Mouse (Mus musculus) left cerebral cortex, postnatal 25 days (tissue): ENCODE data around the gene Edil3. TPM values are rescaled to one million over a fixed set of nuclear protein-coding genes. Genes with fewer than 3 reads are reported as not detected.

Source experiments
- DNase-seq, 2 experiments: peaks; one replicate each; pipeline ENCODE4 v3.0.0; 2022; ENCODE audit warnings: low spot score in 2 of 2, mixed read lengths in 1 of 2
- intact Hi-C: fragments of 180-260 bp; cut with DNase I; formaldehyde crosslinking; loops from one replicate; pipeline ENCODE4 v1.15.1; 2025
- total RNA-seq, 2 experiments: library from RNA; stranded (reverse); gene quantifications; 2 replicates each; pipeline ENCODE4 v1.2.3; 2021

Gene Edil3
- total RNA-seq, 2 experiments from 2014 or later = 85.2 to 87.7 TPM

- no peak for DNase-seq
- intact Hi-C loops = no loop called here
Observed at GRCm38 (mm10) chr13:89175154-89175553, 353.9 kb downstream of the Edil3 start.

GRCm38 (mm10) chr13:89189051-89189450 is 367.8 kb downstream of the Edil3 start:
- intact Hi-C loops = no loop called here
- no peak for DNase-seq

GRCm38 (mm10) chr13:89197019-89197418 is 375.7 kb downstream of the Edil3 start:
- intact Hi-C loops = no loop called here
- DNase-seq = no peak

GRCm38 (mm10) chr13:89199275-89199674 is 378.0 kb downstream of the Edil3 start:
- DNase-seq = peak in 1 of 2 experiments; percentile 21
- intact Hi-C loops = no loop called here

- no peak for DNase-seq
- intact Hi-C loops = no loop called here
Observed at GRCm38 (mm10) chr13:89238104-89238503, 416.8 kb downstream of the Edil3 start.

- no peak for DNase-seq
- intact Hi-C loops = no loop called here
Observed at GRCm38 (mm10) chr13:89253990-89254642, 432.8 kb downstream of the Edil3 start.

- intact Hi-C loops = no loop called here
- DNase-seq = no peak
Observed at GRCm38 (mm10) chr13:89256906-89257305, 435.6 kb downstream of the Edil3 start.

- peak; percentile 30 to 90 for DNase-seq
- intact Hi-C loops = loop anchor here (1.0 to 10.0 kb wide), 2 partner anchors 38 to 1212 kb away; no protein-coding TSS in a partner anchor
Observed at GRCm38 (mm10) chr13:89286696-89287305, 465.5 kb downstream of the Edil3 start.

GRCm38 (mm10) chr13:89288201-89288600 is 466.9 kb downstream of the Edil3 start:
- no peak for DNase-seq
- intact Hi-C loops = loop anchor here (10.0 kb wide), 1 partner anchor 1213 kb away; no protein-coding TSS in a partner anchor

- intact Hi-C loops = loop anchor here (10.0 kb wide), 1 partner anchor 186 kb away; no protein-coding TSS in a partner anchor
Observed at GRCm38 (mm10) chr13:89321155-89321554, 499.9 kb downstream of the Edil3 start.

GRCm38 (mm10) chr13:89324282-89324681 is 503.0 kb downstream of the Edil3 start:
- peak; percentile 26 to 90 for DNase-seq

More at GRCm38 (mm10) chr13:89321155-89321554, 499.9 kb downstream of the Edil3 start:
- no peak for DNase-seq

GRCm38 (mm10) chr13:89334494-89334893 is 513.2 kb downstream of the Edil3 start:
- intact Hi-C loops = loop anchor here (5.0 kb wide), 1 partner anchor 512 kb away; the partner anchor contains the start of gene Edil3
- peak in 1 of 2 experiments; percentile 52 for DNase-seq

More at GRCm38 (mm10) chr13:89324282-89324681, 503.0 kb downstream of the Edil3 start:
- intact Hi-C loops = loop anchor here (1.0 to 10.0 kb wide), 2 partner anchors 37 to 189 kb away; no protein-coding TSS in a partner anchor

GRCm38 (mm10) chr13:89335908-89336579 is 514.8 kb downstream of the Edil3 start:
- intact Hi-C loops = no loop called here
- no peak for DNase-seq

- DNase-seq = no peak
- intact Hi-C loops = no loop called here
Observed at GRCm38 (mm10) chr13:89339055-89339454, 517.8 kb downstream of the Edil3 start.

- intact Hi-C loops = no loop called here
- DNase-seq = no peak
Observed at GRCm38 (mm10) chr13:89339776-89340175, 518.5 kb downstream of the Edil3 start.

GRCm38 (mm10) chr13:89355234-89355633 is 534.0 kb downstream of the Edil3 start:
- intact Hi-C loops = no loop called here
- no peak for DNase-seq

- no peak for DNase-seq
- intact Hi-C loops = no loop called here
Observed at GRCm38 (mm10) chr13:89358407-89358806, 537.1 kb downstream of the Edil3 start.

- DNase-seq = no peak
- intact Hi-C loops = no loop called here
Observed at GRCm38 (mm10) chr13:89362274-89362673, 541.0 kb downstream of the Edil3 start.

- no peak for DNase-seq
- intact Hi-C loops = no loop called here
Observed at GRCm38 (mm10) chr13:89371253-89371652, 550.0 kb downstream of the Edil3 start.

GRCm38 (mm10) chr13:89371656-89372240 is 550.5 kb downstream of the Edil3 start:
- no peak for DNase-seq
- intact Hi-C loops = no loop called here
